Mouse (Mus musculus): ENCODE data around the gene Btbd35f22. TPM values are rescaled to one million over a fixed set of nuclear protein-coding genes. Genes with fewer than 3 reads are reported as not detected.

The Btbd35f22 gene
- polyA plus RNA-seq (2012; rRNA removed), result not detected in 2 replicates

DNA sequence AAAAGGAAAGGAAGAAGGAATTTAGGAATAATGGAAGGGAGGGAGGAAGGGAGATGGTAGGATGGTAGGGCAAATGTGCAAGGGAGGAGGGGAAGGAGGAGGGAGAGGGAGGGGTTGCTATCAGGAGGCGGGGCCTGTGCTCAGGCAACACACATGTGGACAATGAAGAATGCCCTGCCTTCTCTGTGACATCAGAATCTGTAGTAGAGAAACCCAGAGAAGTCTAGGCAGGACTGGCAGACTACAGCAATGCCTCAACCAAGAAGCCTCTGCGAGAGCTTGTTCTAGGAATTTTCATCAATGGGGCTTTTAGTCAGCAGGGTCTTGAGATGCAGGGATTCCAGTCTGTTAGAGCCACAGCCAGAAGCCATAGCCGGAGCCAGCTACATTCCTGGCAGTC, at the start of gene Btbd35f22:
TSS of gene Btbd35f22 (plus strand) at position 301 of the 400 bp plus-strand sequence.

Other genes with a start within 250 kb of the Btbd35f22 start
- gene Gm21637, start 85.8 kb upstream of the Btbd35f22 start, polyA plus RNA-seq (2012; rRNA removed), result not detected in 2 replicates
- gene Btbd35f2, start 230.6 kb downstream of the Btbd35f22 start, polyA plus RNA-seq (2012; rRNA removed), result not detected in 2 replicates